Mouse (Mus musculus): ENCODE results near the gene Dnajb14.
"Not testable (repeated sequence)": the region's sequence is repeated elsewhere in the genome, so short reads cannot be mapped to it uniquely, and the experiment has no call there.

Gene Dnajb14

DNA sequence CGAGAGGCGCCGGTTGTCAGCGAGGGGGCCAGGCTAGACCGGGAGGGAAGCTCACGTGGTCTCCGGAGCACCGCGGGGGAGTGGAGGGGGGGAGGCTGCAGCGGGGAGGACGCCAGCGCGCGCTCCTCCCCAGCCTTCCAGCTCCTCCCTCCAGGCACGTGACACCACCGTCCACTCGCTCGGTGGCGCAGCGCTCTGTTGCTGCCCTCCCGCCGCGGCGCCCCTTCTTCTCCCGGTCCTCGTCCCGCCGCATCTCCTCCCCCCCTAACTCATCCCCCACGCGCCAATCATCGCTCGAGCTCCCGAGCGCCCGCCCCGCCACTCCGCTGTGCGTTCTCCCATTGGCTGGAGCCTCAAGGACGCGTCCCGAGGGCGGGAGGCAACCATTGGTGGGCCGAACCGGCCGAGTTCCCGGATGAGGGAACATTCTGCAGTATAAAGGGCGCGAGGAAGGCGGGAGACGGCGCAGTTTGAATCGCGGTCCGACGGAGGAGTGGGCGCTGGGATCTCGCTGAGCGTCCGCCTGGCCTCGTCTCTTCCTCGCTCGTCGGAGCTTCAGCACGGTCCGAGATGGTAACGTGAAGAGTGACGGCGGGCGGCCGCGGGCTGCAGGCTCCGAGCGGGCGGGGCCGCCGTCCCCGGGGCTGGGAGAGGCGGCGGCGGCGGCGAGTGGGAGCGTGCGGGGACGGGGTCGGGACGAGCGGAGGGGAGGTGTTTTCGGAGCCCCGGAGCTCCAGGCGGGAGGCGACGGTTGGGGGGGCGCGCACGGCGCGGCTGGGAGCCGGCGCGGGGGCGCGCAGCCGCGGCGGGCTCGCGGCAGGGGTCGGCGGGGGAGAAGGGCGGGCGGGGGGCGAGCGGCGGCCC is 3.1 kb upstream of the Dnajb14 start, which contains the start of gene H2afz:
H2afz (plus strand) TSS at position 364 of the 864 bp plus-strand sequence.
- DNase-seq: peak; percentile 98

DNA sequence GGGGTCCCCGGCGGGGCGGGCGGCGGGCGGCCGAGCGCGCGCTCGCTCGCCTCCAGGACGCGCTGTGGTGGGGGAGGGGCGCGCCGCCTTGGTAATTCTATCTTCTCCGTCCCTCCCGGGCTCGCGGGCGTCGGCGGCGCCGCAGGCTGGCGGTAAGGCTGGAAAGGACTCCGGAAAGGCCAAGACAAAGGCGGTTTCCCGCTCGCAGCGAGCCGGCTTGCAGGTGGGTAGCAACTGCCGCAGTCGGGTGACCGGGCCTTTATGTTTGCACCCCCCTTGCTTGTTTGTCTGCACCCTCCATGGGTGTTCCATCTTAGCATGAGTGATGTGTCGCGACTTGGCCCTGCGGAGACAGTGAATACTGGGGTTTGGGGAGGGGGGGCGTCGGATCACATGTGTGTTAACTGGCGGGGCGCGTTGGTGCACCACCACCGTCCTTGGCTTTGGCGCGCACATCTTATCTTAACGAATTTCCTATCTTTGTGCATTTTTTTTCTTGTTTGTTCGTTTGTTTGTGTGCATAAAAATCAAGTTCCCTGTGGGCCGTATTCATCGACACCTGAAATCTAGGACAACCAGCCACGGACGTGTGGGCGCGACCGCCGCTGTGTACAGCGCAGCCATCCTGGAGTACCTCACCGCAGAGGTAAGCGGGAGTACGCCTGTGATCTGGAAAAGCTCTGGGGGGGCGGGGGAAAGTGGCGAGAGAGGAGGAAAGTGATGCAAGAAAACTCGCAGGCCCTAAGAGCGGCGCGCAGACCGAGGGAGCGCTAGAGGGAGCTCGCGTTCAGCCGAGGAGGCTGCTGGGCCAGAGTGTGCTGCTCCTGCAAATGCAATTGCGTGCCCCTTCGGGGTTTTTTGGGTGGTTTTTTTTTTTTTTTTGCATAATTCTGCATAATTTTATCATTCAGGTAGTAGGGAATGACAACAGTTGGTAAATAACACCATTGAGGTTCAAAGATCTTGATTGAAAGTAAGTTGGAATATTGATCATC is 2.2 kb upstream of the Dnajb14 start:
- DNase-seq: peak; percentile 92

GRCm38 (mm10) chr3:137867133-137867436 is 390 bp upstream of the Dnajb14 start:
- no peak for DNase-seq

GRCm38 (mm10) chr3:137868094-137868913 is 829 bp downstream of the Dnajb14 start:
- DNase-seq: no peak

DNA sequence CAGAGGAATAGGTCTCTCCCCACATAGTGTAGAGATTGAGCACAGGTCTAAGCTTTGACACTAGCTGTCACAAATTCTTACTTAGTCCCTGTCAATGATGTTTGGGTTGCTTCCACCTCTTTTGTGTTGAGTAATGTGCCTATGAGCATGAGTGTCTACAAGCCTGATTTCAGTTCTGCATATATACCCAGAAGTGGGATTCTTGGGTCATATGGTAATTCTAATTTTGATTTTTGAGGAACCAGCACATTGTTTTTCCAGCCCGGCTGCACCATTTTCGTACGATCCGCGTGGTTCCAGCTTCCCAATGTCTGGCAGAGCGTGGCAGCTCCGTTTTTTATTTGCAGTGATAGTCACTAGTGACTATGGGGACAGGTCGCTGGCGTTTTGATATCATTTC is 1.9 kb downstream of the Dnajb14 start:
- peak; percentile 37 for DNase-seq

- DNase-seq: no peak
Observed at GRCm38 (mm10) chr3:137879313-137879712, 11.8 kb downstream of the Dnajb14 start.

DNA sequence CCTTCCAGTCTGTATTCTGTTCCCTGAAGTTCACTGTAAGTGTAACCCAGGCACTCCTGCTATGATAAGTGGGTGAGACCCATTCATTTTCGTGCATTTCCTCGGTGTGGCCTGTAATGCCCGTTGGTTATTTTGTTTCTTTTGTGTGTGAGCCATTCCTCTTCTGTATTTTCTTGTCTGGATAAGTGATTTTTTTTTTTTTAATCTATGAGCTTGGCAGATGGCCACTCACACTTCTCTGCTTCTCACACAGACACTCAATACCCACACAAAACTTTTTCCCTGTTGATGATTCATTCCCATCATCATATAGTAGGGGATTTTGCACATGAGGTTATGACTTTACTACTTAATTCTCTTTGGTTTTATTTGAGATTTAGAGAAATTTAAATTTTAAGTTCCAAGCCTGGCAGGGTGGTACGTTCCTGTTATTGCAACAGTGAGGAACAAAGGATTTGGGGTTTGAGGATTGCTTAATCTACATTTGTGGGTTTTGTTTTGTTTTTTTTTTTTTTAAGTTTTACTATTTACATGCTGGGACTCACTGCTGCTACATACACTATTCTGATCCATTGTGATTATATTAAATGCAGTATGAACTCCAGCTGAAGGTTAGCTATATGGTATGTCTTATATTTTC is 12.8 kb downstream of the Dnajb14 start:
- no peak for DNase-seq

GRCm38 (mm10) chr3:137881093-137881492 is 13.6 kb downstream of the Dnajb14 start:
- DNase-seq: no peak

GRCm38 (mm10) chr3:137887961-137888360 is 20.5 kb downstream of the Dnajb14 start:
- DNase-seq: no peak

DNA sequence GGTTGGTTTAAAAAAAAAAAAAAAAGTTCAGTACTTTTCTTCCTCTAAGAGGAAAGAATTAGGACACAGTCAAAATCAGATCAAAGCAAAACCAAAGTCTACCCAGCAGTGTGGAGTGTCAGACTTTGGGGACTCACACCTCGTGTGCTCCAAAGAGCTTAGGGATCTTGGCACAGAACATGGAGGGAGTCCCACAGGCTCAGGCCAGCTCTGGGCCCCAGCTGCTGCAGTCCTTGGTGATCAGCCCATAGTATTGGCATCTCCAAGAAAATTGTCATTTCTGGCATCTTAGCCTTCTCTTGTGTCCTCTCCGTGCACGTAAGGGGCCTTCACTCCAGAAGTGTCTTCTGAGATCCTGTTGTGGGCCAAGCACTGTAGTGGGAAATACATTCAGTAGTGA is 23.6 kb downstream of the Dnajb14 start:
- no peak for DNase-seq

DNA sequence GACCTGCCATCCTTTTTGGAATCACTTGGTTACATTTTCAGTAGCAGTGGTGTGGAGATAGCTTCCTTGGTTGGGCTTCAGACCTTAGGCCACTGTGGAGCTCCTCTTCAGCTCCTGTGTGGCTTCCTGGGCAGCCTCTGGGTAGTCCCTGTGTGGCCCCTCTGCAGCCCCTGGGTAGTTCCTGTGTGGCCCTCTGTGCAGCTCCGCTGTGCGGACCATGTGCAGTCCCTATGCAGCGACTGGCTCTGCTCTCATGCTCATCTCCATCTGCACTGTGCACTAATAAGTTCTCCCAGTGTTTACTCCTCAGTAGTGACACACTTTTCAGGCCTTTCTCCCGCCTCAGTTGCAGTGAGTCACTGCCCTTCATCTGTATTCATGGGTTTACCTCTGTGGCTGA is 24.6 kb downstream of the Dnajb14 start:
- DNase-seq: no peak

- no peak for DNase-seq
Observed at GRCm38 (mm10) chr3:137893789-137894188, 26.3 kb downstream of the Dnajb14 start.

- DNase-seq: no peak
Observed at GRCm38 (mm10) chr3:137895196-137895595, 27.7 kb downstream of the Dnajb14 start.

DNA sequence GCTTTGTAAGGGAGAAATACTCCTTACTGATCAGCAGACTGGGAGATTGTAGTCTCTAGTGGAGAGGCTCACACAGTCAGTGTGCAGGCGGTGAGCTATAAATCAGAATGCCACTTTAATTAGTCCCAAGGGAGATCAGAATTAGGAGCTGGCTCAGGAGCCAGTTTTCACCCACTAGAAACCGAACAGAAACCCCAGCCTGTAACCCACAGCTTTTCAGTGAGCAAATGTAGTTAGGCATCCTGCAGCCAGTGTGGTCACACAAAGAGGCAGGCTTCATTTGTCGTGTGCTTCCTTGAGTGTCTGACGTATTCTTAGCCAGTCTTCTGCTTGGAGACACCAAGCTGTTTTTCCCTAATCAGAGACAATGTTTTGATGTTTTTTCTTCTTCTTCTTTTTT is 28.9 kb downstream of the Dnajb14 start:
- DNase-seq: no peak

DNA sequence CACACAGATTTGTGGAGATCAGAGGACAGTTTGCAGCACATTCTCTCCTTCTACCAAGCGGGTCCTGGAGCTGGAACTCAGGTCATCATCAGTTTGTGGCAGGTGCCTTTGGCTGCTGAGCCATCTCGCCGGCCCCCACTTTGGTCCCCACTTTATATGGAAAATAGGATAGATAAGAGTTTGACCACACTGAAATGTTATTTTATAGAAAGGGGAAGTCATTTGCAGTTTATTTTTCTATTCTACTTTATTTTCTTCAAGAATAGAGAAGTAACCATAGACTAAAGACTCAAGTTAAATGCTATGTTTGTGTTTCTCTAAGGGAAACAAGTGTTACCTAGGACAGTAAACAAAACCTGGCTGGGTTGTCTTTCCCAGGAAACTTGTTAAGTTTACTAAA is 29.4 kb downstream of the Dnajb14 start:
- no peak for DNase-seq

DNA sequence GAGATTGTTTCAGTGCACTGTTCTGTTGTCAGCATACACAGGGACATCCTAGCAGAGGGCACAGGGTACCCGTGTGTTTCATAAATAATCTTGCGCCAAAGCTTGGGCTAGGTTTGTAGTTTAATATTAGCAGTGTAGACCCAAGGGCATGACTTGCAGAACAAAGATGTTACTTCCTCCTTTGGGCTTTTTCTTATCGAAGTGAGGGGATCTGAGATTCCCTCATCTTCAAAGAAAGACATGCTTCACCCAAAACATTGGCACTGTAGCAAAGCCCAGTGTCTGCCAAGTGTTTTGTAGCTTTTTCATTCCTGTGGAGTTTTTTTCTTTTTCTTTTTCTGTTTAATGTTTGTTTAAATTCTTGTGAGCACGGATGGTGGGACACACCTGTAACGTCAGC is 30.2 kb downstream of the Dnajb14 start:
- no peak for DNase-seq

DNA sequence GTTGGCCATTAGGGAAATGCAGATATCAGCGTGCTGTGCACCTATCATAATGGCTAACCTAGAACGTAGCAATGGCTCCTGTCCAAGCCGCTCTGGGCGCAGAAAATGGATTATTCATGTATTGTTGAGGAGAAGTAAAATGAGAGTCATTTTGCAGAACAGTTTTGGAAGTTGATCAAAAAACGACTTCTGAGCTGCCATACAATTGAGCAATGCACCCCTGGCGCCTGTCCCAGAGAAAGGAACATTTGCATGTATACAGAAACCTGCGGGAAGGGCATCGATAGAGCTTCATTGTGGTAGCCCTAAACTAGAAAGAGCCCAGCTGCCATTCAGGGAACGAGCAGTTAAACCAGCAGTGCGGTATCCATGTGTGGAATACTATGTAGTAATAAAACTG is 32.7 kb downstream of the Dnajb14 start:
- peak; percentile 51 for DNase-seq

GRCm38 (mm10) chr3:137913093-137913492 is 45.6 kb downstream of the Dnajb14 start:
- DNase-seq: no peak

DNA sequence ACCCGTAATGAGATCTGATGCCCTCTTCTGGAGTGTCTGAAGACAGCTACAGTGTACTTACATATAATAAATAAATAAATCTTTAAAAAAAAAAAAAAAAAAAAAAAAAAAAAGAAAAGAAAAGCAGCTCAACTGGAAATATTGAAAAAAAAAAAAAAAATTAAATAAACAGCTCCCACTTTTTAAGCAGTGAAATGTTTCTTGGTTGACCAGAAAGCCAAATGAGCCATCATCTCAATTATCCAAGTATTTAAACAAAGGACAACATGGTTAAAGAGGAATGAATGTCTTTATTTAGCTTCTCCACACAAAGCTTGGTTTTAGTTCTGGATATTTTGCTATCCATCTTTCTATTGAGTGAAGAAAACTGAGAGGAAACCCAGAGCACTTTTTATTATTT is 47.1 kb downstream of the Dnajb14 start:
- DNase-seq: not testable (repeated sequence)

- DNase-seq: no peak
Observed at GRCm38 (mm10) chr3:137917694-137918171, 50.3 kb downstream of the Dnajb14 start.

- DNase-seq: peak; percentile 86
Observed at GRCm38 (mm10) chr3:137918172-137918931, 50.9 kb downstream of the Dnajb14 start, which contains the start of gene Lamtor3. TSS of gene Lamtor3 (plus strand) at chr3:137918506.

Measured in lung, postnatal 36 days (tissue).